Mouse (Mus musculus): ENCODE results near the gene Cdx2. TPM values are rescaled to one million over a fixed set of nuclear protein-coding genes. Genes with fewer than 3 reads are reported as not detected.

Gene Cdx2
- polyA plus RNA-seq, 1 experiment: not detected

DNA sequence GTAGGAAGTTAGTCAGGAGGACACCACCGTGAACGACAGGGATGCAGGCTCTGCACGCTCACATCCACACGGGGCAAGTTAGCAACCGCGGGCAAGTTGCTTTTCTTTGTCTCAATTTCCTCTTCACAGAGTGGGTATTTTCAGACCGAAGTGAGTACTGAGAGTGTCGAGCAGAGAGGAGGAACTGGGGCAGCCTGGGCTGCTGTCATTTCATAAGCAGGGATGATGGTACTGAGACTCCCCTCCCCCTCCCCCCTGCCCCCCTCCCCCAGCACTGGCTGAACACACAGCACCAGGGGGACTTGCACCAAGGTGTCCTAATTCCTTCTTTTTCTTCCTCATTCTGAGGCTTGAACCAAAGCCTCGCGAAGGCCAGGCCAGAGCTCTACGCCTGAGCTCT is 32.5 kb upstream of the Cdx2 start:
- Histone ChIP-seq H3ac (ENCODE audit: control insufficient read depth, insufficient read length, low read depth) (no peak overlapping the region), H3K79me3 (ENCODE audit: low read depth) (no peaks in the 10 kb centered on the region), H3K27me3 (ENCODE audit: control insufficient read depth, insufficient read depth, insufficient read length) (peaks cover 4% of the 10 kb centered on the region), H3K79me2 (ENCODE audit: control insufficient read depth, insufficient read depth) (no peaks in the 10 kb centered on the region), H3K36me3 (ENCODE audit: control insufficient read depth, insufficient read depth) (no peaks in the 10 kb centered on the region), H3K4me3 (ENCODE audit: insufficient read depth, poor library complexity, severe bottlenecking) (no peak overlapping the region)
- no peak for TF ChIP-seq CEBPB (IDR thresholded peaks at IDR 0.05; ENCODE audit: low read depth)
- TF ChIP-seq MYOG (IDR thresholded peaks at IDR 0.05; ENCODE audit: control insufficient read depth, extremely low read depth, insufficient read length): no peak
- TF ChIP-seq MAX (IDR thresholded peaks at IDR 0.05): no peak

DNA sequence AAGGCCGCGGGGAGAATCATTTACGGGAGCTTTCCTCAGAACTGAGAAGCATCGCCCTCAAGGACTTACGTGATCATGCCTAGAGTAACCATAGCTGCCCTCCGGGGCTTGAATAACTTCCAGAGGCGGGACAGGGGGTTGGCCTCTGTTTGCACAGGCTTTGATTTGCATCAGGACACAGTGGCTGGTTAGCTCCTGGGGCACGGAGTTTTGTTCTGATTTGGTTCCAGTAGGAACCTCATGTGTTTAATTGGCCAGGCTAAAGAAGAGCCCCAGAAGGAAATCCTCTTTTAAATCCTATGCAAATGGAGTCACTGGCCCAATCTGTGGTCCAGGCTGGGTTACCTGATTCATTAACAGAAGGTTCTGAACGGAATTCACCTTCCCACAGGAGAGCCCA is 31.9 kb upstream of the Cdx2 start:
- TF ChIP-seq MYOD1 (IDR thresholded peaks at IDR 0.05; ENCODE audit: control insufficient read depth, insufficient read length, low read depth): no peak
- Histone ChIP-seq H3K4me3 (ENCODE audit: insufficient read depth, poor library complexity, severe bottlenecking) (no peak overlapping the region), H3K79me3 (ENCODE audit: low read depth) (no peaks in the 10 kb centered on the region), H3K79me2 (ENCODE audit: control insufficient read depth, insufficient read depth) (no peaks in the 10 kb centered on the region), H3K27me3 (ENCODE audit: control insufficient read depth, insufficient read depth, insufficient read length) (peaks cover 4% of the 10 kb centered on the region), H3ac (ENCODE audit: control insufficient read depth, insufficient read length, low read depth) (no peak overlapping the region), H3K36me3 (ENCODE audit: control insufficient read depth, insufficient read depth) (no peaks in the 10 kb centered on the region)

DNA sequence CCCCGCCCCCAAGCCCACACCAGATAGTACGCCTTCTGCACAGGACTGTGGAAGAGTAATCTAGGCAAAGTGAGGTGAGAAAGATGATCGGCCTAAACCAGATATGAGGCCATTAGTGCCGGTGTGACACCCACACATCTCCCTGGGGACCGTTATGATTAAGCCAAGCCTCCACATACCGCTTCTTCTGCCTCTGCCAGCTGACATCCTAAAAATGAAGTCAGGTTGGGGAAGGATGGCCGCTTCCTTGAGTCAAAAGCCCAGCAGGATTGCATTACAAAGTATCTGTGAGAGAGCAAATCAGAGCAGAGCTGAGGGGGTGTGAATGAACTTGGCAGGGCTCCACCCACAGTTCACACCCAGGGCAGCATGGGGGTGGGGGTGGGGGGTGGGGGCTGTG is 25.6 kb upstream of the Cdx2 start:
- H3ac ChIP-seq (ENCODE audit: control insufficient read depth, insufficient read length, low read depth): no peak overlapping the region
- H3K27me3 ChIP-seq (ENCODE audit: control insufficient read depth, insufficient read depth, insufficient read length): peaks cover 3% of the 10 kb centered on the region
- no peaks in the 10 kb centered on the region for H3K79me2 ChIP-seq (ENCODE audit: control insufficient read depth, insufficient read depth)
- H3K4me3 ChIP-seq (ENCODE audit: insufficient read depth, poor library complexity, severe bottlenecking): no peak overlapping the region
- H3K36me3 ChIP-seq (ENCODE audit: control insufficient read depth, insufficient read depth): no peaks in the 10 kb centered on the region
- TF ChIP-seq FOSL1 (IDR thresholded peaks at IDR 0.05; ENCODE audit: insufficient read depth, low read length, poor library complexity, severe bottlenecking) (no peak), CEBPB (IDR thresholded peaks at IDR 0.05; ENCODE audit: low read depth) (no peak), MAX (IDR thresholded peaks at IDR 0.05) (no peak), MYOD1 (IDR thresholded peaks at IDR 0.05; ENCODE audit: control insufficient read depth, insufficient read length, low read depth) (no peak), CTCF (IDR thresholded peaks at IDR 0.05; ENCODE audit: control insufficient read depth, insufficient read depth, insufficient read length) (no peak), MYOG (IDR thresholded peaks at IDR 0.05; ENCODE audit: control insufficient read depth, extremely low read depth, insufficient read length) (no peak), USF1 (IDR thresholded peaks at IDR 0.05; ENCODE audit: low read depth) (no peak)
- H3K79me3 ChIP-seq (ENCODE audit: low read depth): no peaks in the 10 kb centered on the region

DNA sequence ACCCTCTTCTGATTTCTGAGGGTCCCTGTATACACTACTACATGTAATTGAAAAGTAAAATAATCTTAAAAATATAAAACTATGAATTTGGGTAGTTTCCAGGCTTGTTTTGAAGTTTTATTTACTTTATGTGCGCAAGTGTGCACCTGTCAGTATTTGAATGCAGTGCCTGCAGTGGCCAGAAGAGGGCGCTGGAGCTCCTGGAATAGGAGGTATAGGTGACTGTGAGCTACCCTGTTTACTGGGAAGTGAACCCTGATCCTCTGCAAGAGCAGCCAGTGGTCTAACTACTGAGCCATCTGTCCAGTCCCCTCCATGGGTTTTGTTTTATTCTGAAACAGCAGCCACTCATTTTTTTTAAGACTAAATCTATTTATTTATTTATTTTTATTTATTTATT is 24.5 kb upstream of the Cdx2 start:
- H3K79me3 ChIP-seq (ENCODE audit: low read depth): no peaks in the 10 kb centered on the region
- no peaks in the 10 kb centered on the region for H3K79me2 ChIP-seq (ENCODE audit: control insufficient read depth, insufficient read depth)
- no peak for TF ChIP-seq CEBPB (IDR thresholded peaks at IDR 0.05; ENCODE audit: low read depth)
- no peak for TF ChIP-seq MYOD1 (IDR thresholded peaks at IDR 0.05; ENCODE audit: control insufficient read depth, insufficient read length, low read depth)
- no peak for TF ChIP-seq CTCF (IDR thresholded peaks at IDR 0.05; ENCODE audit: control insufficient read depth, insufficient read depth, insufficient read length)
- no peak for TF ChIP-seq MYOG (IDR thresholded peaks at IDR 0.05; ENCODE audit: control insufficient read depth, extremely low read depth, insufficient read length)
- H3K27me3 ChIP-seq (ENCODE audit: control insufficient read depth, insufficient read depth, insufficient read length): peaks cover 3% of the 10 kb centered on the region
- no peaks in the 10 kb centered on the region for H3K36me3 ChIP-seq (ENCODE audit: control insufficient read depth, insufficient read depth)
- H3K4me3 ChIP-seq (ENCODE audit: insufficient read depth, poor library complexity, severe bottlenecking): no peak overlapping the region
- no peak overlapping the region for H3ac ChIP-seq (ENCODE audit: control insufficient read depth, insufficient read length, low read depth)

DNA sequence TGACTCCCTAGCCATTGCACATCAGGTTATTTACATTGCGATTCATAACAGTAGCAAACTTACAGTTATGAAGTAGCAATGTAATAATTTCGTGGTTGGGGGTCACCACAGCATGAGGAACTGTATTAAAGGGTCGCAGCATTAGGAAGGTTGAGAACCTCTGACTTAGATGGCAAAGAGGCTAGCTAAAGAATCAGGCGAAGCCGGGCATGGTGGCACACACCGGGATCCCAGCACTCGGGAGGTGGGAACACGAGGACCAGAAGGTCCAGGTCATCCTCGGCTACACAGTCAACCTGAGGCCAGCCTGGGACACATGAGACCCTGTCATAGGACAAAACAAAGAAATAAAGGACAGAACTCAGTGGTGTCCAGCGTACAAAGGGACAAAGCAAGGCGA is 22.9 kb upstream of the Cdx2 start:
- TF ChIP-seq CEBPB (IDR thresholded peaks at IDR 0.05; ENCODE audit: low read depth) (no peak), FOSL1 (IDR thresholded peaks at IDR 0.05; ENCODE audit: insufficient read depth, low read length, poor library complexity, severe bottlenecking) (no peak), MYOG (IDR thresholded peaks at IDR 0.05; ENCODE audit: control insufficient read depth, extremely low read depth, insufficient read length) (no peak), MAX (IDR thresholded peaks at IDR 0.05) (no peak), CTCF (IDR thresholded peaks at IDR 0.05; ENCODE audit: control insufficient read depth, insufficient read depth, insufficient read length) (no peak), MYOD1 (IDR thresholded peaks at IDR 0.05; ENCODE audit: control insufficient read depth, insufficient read length, low read depth) (no peak), USF1 (IDR thresholded peaks at IDR 0.05; ENCODE audit: low read depth) (no peak)

DNA sequence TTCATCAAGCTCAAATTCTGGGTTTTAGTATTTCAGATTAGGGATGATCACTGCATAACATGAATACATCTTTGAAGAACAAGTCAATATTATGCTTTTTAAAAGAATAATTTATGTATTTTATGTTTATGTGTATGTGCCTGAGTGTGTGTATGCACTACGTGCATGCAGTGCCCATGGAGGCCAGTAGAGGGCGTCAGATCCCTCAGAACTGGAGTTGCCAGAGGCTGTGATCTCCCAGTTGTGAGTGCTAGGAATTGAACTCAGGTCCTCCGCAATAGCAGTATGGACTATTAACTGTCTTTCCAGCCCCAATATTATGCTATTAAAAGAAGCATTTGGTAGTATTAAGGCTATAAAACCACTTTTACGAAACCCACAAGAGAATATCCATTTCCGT is 20.6 kb upstream of the Cdx2 start:
- H3K36me3 ChIP-seq (ENCODE audit: control insufficient read depth, insufficient read depth): no peaks in the 10 kb centered on the region
- TF ChIP-seq MAX (IDR thresholded peaks at IDR 0.05) (no peak), MYOG (IDR thresholded peaks at IDR 0.05; ENCODE audit: control insufficient read depth, extremely low read depth, insufficient read length) (no peak), MYOD1 (IDR thresholded peaks at IDR 0.05; ENCODE audit: control insufficient read depth, insufficient read length, low read depth) (no peak), CEBPB (IDR thresholded peaks at IDR 0.05; ENCODE audit: low read depth) (no peak), USF1 (IDR thresholded peaks at IDR 0.05; ENCODE audit: low read depth) (no peak), FOSL1 (IDR thresholded peaks at IDR 0.05; ENCODE audit: insufficient read depth, low read length, poor library complexity, severe bottlenecking) (no peak), CTCF (IDR thresholded peaks at IDR 0.05; ENCODE audit: control insufficient read depth, insufficient read depth, insufficient read length) (no peak)
- H3K79me3 ChIP-seq (ENCODE audit: low read depth): no peaks in the 10 kb centered on the region
- no peak overlapping the region for H3K4me3 ChIP-seq (ENCODE audit: insufficient read depth, poor library complexity, severe bottlenecking)
- H3K27me3 ChIP-seq (ENCODE audit: control insufficient read depth, insufficient read depth, insufficient read length): peaks cover 10% of the 10 kb centered on the region
- H3ac ChIP-seq (ENCODE audit: control insufficient read depth, insufficient read length, low read depth): no peak overlapping the region
- no peaks in the 10 kb centered on the region for H3K79me2 ChIP-seq (ENCODE audit: control insufficient read depth, insufficient read depth)

More for the DNA sequence above, 22.9 kb upstream of the Cdx2 start:
- H3K27me3 ChIP-seq (ENCODE audit: control insufficient read depth, insufficient read depth, insufficient read length): peaks cover 8% of the 10 kb centered on the region
- no peak overlapping the region for H3ac ChIP-seq (ENCODE audit: control insufficient read depth, insufficient read length, low read depth)
- H3K79me3 ChIP-seq (ENCODE audit: low read depth): no peaks in the 10 kb centered on the region
- no peaks in the 10 kb centered on the region for H3K36me3 ChIP-seq (ENCODE audit: control insufficient read depth, insufficient read depth)
- H3K79me2 ChIP-seq (ENCODE audit: control insufficient read depth, insufficient read depth): no peaks in the 10 kb centered on the region
- H3K4me3 ChIP-seq (ENCODE audit: insufficient read depth, poor library complexity, severe bottlenecking): no peak overlapping the region
